21 mouse cellular contexts compared by ENCODE assay signal in genomic region chr16:12617781-12618180, GRCm38 (mm10).
A peak's percentile ranks its signal among the peaks of the same experiment; 100 is the strongest.
DNase-seq lines count a peak whose midpoint lies in the region; ATAC-seq and TF ChIP-seq lines count a peak whose summit lies in the region.
"Had no signal": no experiment of that assay in that cellular context is flagged by ENCODE, and none has a peak within 500 bp of the region (broad histone marks: within the 10 kb centered on the region; RNA-seq: fewer than 3 reads in every experiment).

No protein-coding gene starts in this region.

- no peak overlapping the region for H3K4me3 ChIP-seq in forebrain, embryonic 14.5 days (ENCODE audit: low read depth, low read length)
- no peak overlapping the region for H3K4me3 ChIP-seq in forebrain, embryonic 16.5 days (replicated peaks; ENCODE audit: low read length)
- H3K4me3 ChIP-seq in hindbrain, postnatal 0 days (ENCODE audit: low read length), result no peak overlapping the region
- no peak overlapping the region for H3K4me3 ChIP-seq in hindbrain, embryonic 13.5 days
- H3K4me3 ChIP-seq: embryonic facial prominence, embryonic 15.5 days; erythroblast, embryonic 14.5 days; gastrocnemius, adult 2 months; heart, embryonic 10.5 days; heart, embryonic 15.5 days; hindbrain, embryonic 10.5 days; hindbrain, embryonic 15.5 days had no signal

- no peak overlapping the region for H3K27ac ChIP-seq in forebrain, embryonic 14.5 days (ENCODE audit: low read depth, low read length)
- H3K27ac ChIP-seq in forebrain, embryonic 16.5 days (ENCODE audit: low read length), result no peak overlapping the region
- no peak overlapping the region for H3K27ac ChIP-seq in hindbrain, postnatal 0 days
- no peak overlapping the region for H3K27ac ChIP-seq in hindbrain, embryonic 13.5 days
- H3K27ac ChIP-seq: embryonic facial prominence, embryonic 15.5 days; gastrocnemius, adult 2 months; heart, embryonic 10.5 days; heart, embryonic 15.5 days; hindbrain, embryonic 10.5 days; hindbrain, embryonic 15.5 days had no signal

- ATAC-seq in forebrain, embryonic 14.5 days, result peak; percentile 32; the same call in 1 of the 2 replicates
- no peak for ATAC-seq in forebrain, embryonic 16.5 days
- no peak for ATAC-seq in hindbrain, postnatal 0 days
- no peak for ATAC-seq in hindbrain, embryonic 13.5 days (ENCODE audit: low FRiP score)
- ATAC-seq: inflammation-experienced regulatory T-cells, adult 6 months; intestine, postnatal 0 days had no signal

- WGBS in forebrain, embryonic 14.5 days, result 20% methylated on average over 3 of the region's 3 CpGs
- WGBS in forebrain, embryonic 16.5 days, result 14% methylated on average over 3 of the region's 3 CpGs
- 50% methylated on average over 3 of the region's 3 CpGs for WGBS in hindbrain, postnatal 0 days
- 62% methylated on average over 3 of the region's 3 CpGs for WGBS in hindbrain, embryonic 13.5 days

- H3K9me3 ChIP-seq in forebrain, embryonic 14.5 days (replicated peaks; ENCODE audit: control insufficient read depth, low read length), result no peaks in the 10 kb centered on the region
- H3K9me3 ChIP-seq in forebrain, embryonic 16.5 days (ENCODE audit: control insufficient read depth, low read length), result no peaks in the 10 kb centered on the region
- no peaks in the 10 kb centered on the region for H3K9me3 ChIP-seq in hindbrain, postnatal 0 days (ENCODE audit: low read length)
- no peaks in the 10 kb centered on the region for H3K9me3 ChIP-seq in hindbrain, embryonic 13.5 days
- H3K9me3 ChIP-seq: embryonic facial prominence, embryonic 15.5 days; heart, embryonic 10.5 days; heart, embryonic 15.5 days; hindbrain, embryonic 10.5 days; hindbrain, embryonic 15.5 days had no signal

- H3K9ac ChIP-seq in forebrain, embryonic 14.5 days (ENCODE audit: low read length), result no peak overlapping the region
- H3K9ac ChIP-seq in forebrain, embryonic 16.5 days (replicated peaks; ENCODE audit: low read depth, low read length), result no peak overlapping the region
- H3K9ac ChIP-seq in hindbrain, postnatal 0 days (replicated peaks; ENCODE audit: low read length), result no peak overlapping the region
- H3K9ac ChIP-seq in hindbrain, embryonic 13.5 days, result no peak overlapping the region
- H3K9ac ChIP-seq: embryonic facial prominence, embryonic 15.5 days; heart, embryonic 15.5 days; hindbrain, embryonic 15.5 days had no signal

- H3K4me2 ChIP-seq in forebrain, embryonic 14.5 days (ENCODE audit: low read length), result no peak overlapping the region
- no peak overlapping the region for H3K4me2 ChIP-seq in forebrain, embryonic 16.5 days (ENCODE audit: low read length)
- no peak overlapping the region for H3K4me2 ChIP-seq in hindbrain, postnatal 0 days (ENCODE audit: low read depth, low read length)
- H3K4me2 ChIP-seq in hindbrain, embryonic 13.5 days, result no peak overlapping the region
- H3K4me2 ChIP-seq: embryonic facial prominence, embryonic 15.5 days; heart, embryonic 15.5 days; hindbrain, embryonic 15.5 days had no signal

- no peaks in the 10 kb centered on the region for H3K4me1 ChIP-seq in forebrain, embryonic 14.5 days (ENCODE audit: control insufficient read depth, insufficient read depth, low read length)
- no peaks in the 10 kb centered on the region for H3K4me1 ChIP-seq in forebrain, embryonic 16.5 days (replicated peaks; ENCODE audit: control insufficient read depth, insufficient read depth, low read length)
- H3K4me1 ChIP-seq in hindbrain, postnatal 0 days (ENCODE audit: insufficient read depth, low read length), result no peaks in the 10 kb centered on the region
- no peaks in the 10 kb centered on the region; the same call in 1 of the 2 replicates for H3K4me1 ChIP-seq in hindbrain, embryonic 13.5 days (replicated peaks)
- H3K4me1 ChIP-seq: embryonic facial prominence, embryonic 15.5 days; heart, embryonic 10.5 days; heart, embryonic 15.5 days; hindbrain, embryonic 10.5 days; hindbrain, embryonic 15.5 days had no signal

- no peaks in the 10 kb centered on the region for H3K36me3 ChIP-seq in forebrain, embryonic 14.5 days (ENCODE audit: control insufficient read depth, insufficient read depth, low read length)
- H3K36me3 ChIP-seq in forebrain, embryonic 16.5 days (ENCODE audit: control insufficient read depth, insufficient read depth), result no peaks in the 10 kb centered on the region
- no peaks in the 10 kb centered on the region for H3K36me3 ChIP-seq in hindbrain, postnatal 0 days (ENCODE audit: insufficient read depth, low read length)
- H3K36me3 ChIP-seq in hindbrain, embryonic 13.5 days, result no peaks in the 10 kb centered on the region
- H3K36me3 ChIP-seq: embryonic facial prominence, embryonic 15.5 days; heart, embryonic 10.5 days; heart, embryonic 15.5 days; hindbrain, embryonic 10.5 days; hindbrain, embryonic 15.5 days had no signal

- DNase-seq in forebrain, embryonic 14.5 days (ENCODE audit: low spot score), result peak; percentile 42
- peak; percentile 17 for DNase-seq in hindbrain, postnatal 0 days (ENCODE audit: low spot score)
- peak; percentile 40 for DNase-seq in retina, postnatal 1 day
- DNase-seq in retina, embryonic 14.5 days (ENCODE audit: low spot score), result no peak
- DNase-seq: adrenal gland, adult 8-10 months; adrenal gland, postnatal 36 days; cerebellum, adult 11 months; cerebellum, adult 9-10 months; embryo, embryonic 11 days; gastrocnemius, adult 2 months; gastrocnemius, postnatal 25 days had no signal

- no peak for TF ChIP-seq CTCF in hindbrain, postnatal 0 days (IDR thresholded peaks at IDR 0.05; ENCODE audit: low read depth)

- no peaks in the 10 kb centered on the region for H3K27me3 ChIP-seq in forebrain, embryonic 14.5 days (replicated peaks; ENCODE audit: control insufficient read depth, insufficient read depth, low read length)
- no peaks in the 10 kb centered on the region for H3K27me3 ChIP-seq in forebrain, embryonic 16.5 days (replicated peaks; ENCODE audit: control insufficient read depth, insufficient read depth, low read length)
- H3K27me3 ChIP-seq in hindbrain, postnatal 0 days (ENCODE audit: insufficient read depth, low read length), result no peaks in the 10 kb centered on the region
- no peaks in the 10 kb centered on the region for H3K27me3 ChIP-seq in hindbrain, embryonic 13.5 days
- H3K27me3 ChIP-seq: embryonic facial prominence, embryonic 15.5 days; heart, embryonic 15.5 days; hindbrain, embryonic 15.5 days had no signal
